Mouse (Mus musculus): ENCODE results near the gene Cacna2d2. TPM values are rescaled to one million over a fixed set of nuclear protein-coding genes. Genes with fewer than 3 reads are reported as not detected.

Cacna2d2 gene
- polyA plus RNA-seq (2016; fragmentation: Nextera tagmentation; extraction: Ambion mirVana) = 3.3 and 3.4 TPM in 2 replicates

- H3K27me3 ChIP-seq = peaks cover 86% of the 10 kb centered on the region
- ATAC-seq (ENCODE audit: low FRiP score) = peak; percentile 76
- peaks cover 41% of the 10 kb centered on the region for H3K4me1 ChIP-seq
- H3K9me3 ChIP-seq = no peaks in the 10 kb centered on the region
- H3K9ac ChIP-seq = peak within 1 kb of the TSS; percentile 84
- H3K27ac ChIP-seq = peak within 1 kb of the TSS; percentile 70
- H3K4me2 ChIP-seq = peak within 1 kb of the TSS; percentile 98
- peak within 1 kb of the TSS; percentile 83 for H3K4me3 ChIP-seq (replicated peaks)
- 2% methylated on average over 38 of the region's 54 CpGs for WGBS
- H3K36me3 ChIP-seq (replicated peaks) = no peaks in the 10 kb centered on the region
Observed at GRCm38 (mm10) chr9:107399491-107399971, at the start of gene Cacna2d2. TSS of gene Cacna2d2 (plus strand) at chr9:107399612.

- Histone ChIP-seq H3K9ac (0 out of 2 replicates have a peak overlapping the region, but pooled peaks have one; percentile 17), H3K4me1 (no peaks in the 10 kb centered on the region), H3K27me3 (peaks cover 43% of the 10 kb centered on the region), H3K36me3 (replicated peaks) (no peaks in the 10 kb centered on the region), H3K9me3 (no peaks in the 10 kb centered on the region), H3K27ac (no peak overlapping the region), H3K4me2 (no peak overlapping the region), H3K4me3 (replicated peaks) (no peak overlapping the region)
- 94% methylated on average over 1 of the region's 1 CpGs for WGBS
- ATAC-seq (ENCODE audit: low FRiP score) = no peak
Observed at GRCm38 (mm10) chr9:107354826-107355225, 44.6 kb upstream of the Cacna2d2 start.

- ATAC-seq (ENCODE audit: low FRiP score) = no peak
- 44% methylated on average over 7 of the region's 7 CpGs for WGBS
- H3K9me3 ChIP-seq = no peaks in the 10 kb centered on the region
Observed at GRCm38 (mm10) chr9:107355870-107356765, 43.3 kb upstream of the Cacna2d2 start.

GRCm38 (mm10) chr9:107357651-107358050 is 41.8 kb upstream of the Cacna2d2 start:
- no peaks in the 10 kb centered on the region for H3K36me3 ChIP-seq (replicated peaks)
- WGBS = 27% methylated on average over 5 of the region's 5 CpGs
- H3K27me3 ChIP-seq = peaks cover 33% of the 10 kb centered on the region
- H3K4me1 ChIP-seq = peaks cover 11% of the 10 kb centered on the region
- no peaks in the 10 kb centered on the region for H3K9me3 ChIP-seq
- H3K9ac ChIP-seq = no peak overlapping the region
- no peak overlapping the region for H3K4me2 ChIP-seq
- no peak overlapping the region for H3K4me3 ChIP-seq (replicated peaks)
- H3K27ac ChIP-seq = no peak overlapping the region
- ATAC-seq (ENCODE audit: low FRiP score) = peak; percentile 42; the same call in 1 of the 2 replicates

More at GRCm38 (mm10) chr9:107355870-107356765, 43.3 kb upstream of the Cacna2d2 start:
- H3K9ac ChIP-seq = no peak overlapping the region
- no peak overlapping the region for H3K27ac ChIP-seq
- no peak overlapping the region for H3K4me3 ChIP-seq (replicated peaks)
- no peak overlapping the region for H3K4me2 ChIP-seq
- no peaks in the 10 kb centered on the region for H3K36me3 ChIP-seq (replicated peaks)
- H3K4me1 ChIP-seq = peaks cover 7% of the 10 kb centered on the region
- peaks cover 43% of the 10 kb centered on the region for H3K27me3 ChIP-seq

- Histone ChIP-seq H3K27me3 (peaks cover 23% of the 10 kb centered on the region), H3K4me1 (peaks cover 11% of the 10 kb centered on the region), H3K9ac (no peak overlapping the region), H3K9me3 (no peaks in the 10 kb centered on the region), H3K27ac (no peak overlapping the region), H3K4me2 (no peak overlapping the region), H3K36me3 (replicated peaks) (no peaks in the 10 kb centered on the region), H3K4me3 (replicated peaks) (no peak overlapping the region)
- no peak for ATAC-seq (ENCODE audit: low FRiP score)
- WGBS = 25% methylated on average over 3 of the region's 3 CpGs
Observed at GRCm38 (mm10) chr9:107360989-107361388, 38.4 kb upstream of the Cacna2d2 start.

- 14% methylated on average over 3 of the region's 3 CpGs for WGBS
- Histone ChIP-seq H3K27me3 (peaks cover 30% of the 10 kb centered on the region), H3K4me3 (replicated peaks) (no peak overlapping the region), H3K9ac (no peak overlapping the region), H3K9me3 (no peaks in the 10 kb centered on the region), H3K36me3 (replicated peaks) (no peaks in the 10 kb centered on the region), H3K4me1 (peaks cover 9% of the 10 kb centered on the region; the same call in 1 of the 2 replicates), H3K27ac (no peak overlapping the region), H3K4me2 (no peak overlapping the region)
- peak; percentile 64; the same call in 1 of the 2 replicates for ATAC-seq (ENCODE audit: low FRiP score)
Observed at GRCm38 (mm10) chr9:107366644-107367043, 32.8 kb upstream of the Cacna2d2 start.

GRCm38 (mm10) chr9:107368302-107368701 is 31.1 kb upstream of the Cacna2d2 start:
- Histone ChIP-seq H3K36me3 (replicated peaks) (no peaks in the 10 kb centered on the region), H3K27me3 (peaks cover 36% of the 10 kb centered on the region), H3K9ac (no peak overlapping the region), H3K4me2 (no peak overlapping the region), H3K9me3 (no peaks in the 10 kb centered on the region), H3K4me3 (replicated peaks) (no peak overlapping the region), H3K27ac (no peak overlapping the region), H3K4me1 (peaks cover 15% of the 10 kb centered on the region; the same call in 1 of the 2 replicates)
- no peak for ATAC-seq (ENCODE audit: low FRiP score)
- WGBS = 83% methylated on average over 1 of the region's 1 CpGs

GRCm38 (mm10) chr9:107369270-107370105 is 29.9 kb upstream of the Cacna2d2 start:
- Histone ChIP-seq H3K9ac (no peak overlapping the region), H3K4me2 (no peak overlapping the region), H3K27me3 (peaks cover 45% of the 10 kb centered on the region), H3K4me1 (peaks cover 15% of the 10 kb centered on the region), H3K9me3 (no peaks in the 10 kb centered on the region), H3K4me3 (replicated peaks) (no peak overlapping the region), H3K27ac (0 out of 2 replicates have a peak overlapping the region, but pooled peaks have one; percentile 3), H3K36me3 (replicated peaks) (no peaks in the 10 kb centered on the region)
- WGBS = 43% methylated on average over 10 of the region's 10 CpGs
- ATAC-seq (ENCODE audit: low FRiP score) = no peak

GRCm38 (mm10) chr9:107370106-107370463 is 29.3 kb upstream of the Cacna2d2 start:
- ATAC-seq (ENCODE audit: low FRiP score) = no peak
- peaks cover 48% of the 10 kb centered on the region for H3K27me3 ChIP-seq
- H3K4me3 ChIP-seq (replicated peaks) = no peak overlapping the region
- no peaks in the 10 kb centered on the region for H3K36me3 ChIP-seq (replicated peaks)
- H3K9me3 ChIP-seq = no peaks in the 10 kb centered on the region
- no peak overlapping the region for H3K27ac ChIP-seq
- H3K4me2 ChIP-seq = no peak overlapping the region
- H3K4me1 ChIP-seq = peaks cover 20% of the 10 kb centered on the region
- WGBS = 16% methylated on average over 4 of the region's 4 CpGs
- no peak overlapping the region for H3K9ac ChIP-seq

- Histone ChIP-seq H3K4me3 (replicated peaks) (no peak overlapping the region), H3K27me3 (peaks cover 69% of the 10 kb centered on the region), H3K36me3 (replicated peaks) (no peaks in the 10 kb centered on the region), H3K27ac (no peak overlapping the region), H3K9ac (no peak overlapping the region), H3K4me1 (peaks cover 26% of the 10 kb centered on the region), H3K9me3 (no peaks in the 10 kb centered on the region), H3K4me2 (no peak overlapping the region)
- ATAC-seq (ENCODE audit: low FRiP score) = no peak
- 60% methylated on average over 4 of the region's 4 CpGs for WGBS
Observed at GRCm38 (mm10) chr9:107372441-107372840, 27.0 kb upstream of the Cacna2d2 start.

GRCm38 (mm10) chr9:107374623-107375022 is 24.8 kb upstream of the Cacna2d2 start:
- Histone ChIP-seq H3K36me3 (replicated peaks) (no peaks in the 10 kb centered on the region), H3K4me1 (peaks cover 37% of the 10 kb centered on the region), H3K27ac (no peak overlapping the region), H3K4me2 (no peak overlapping the region), H3K4me3 (replicated peaks) (no peak overlapping the region), H3K27me3 (peaks cover 77% of the 10 kb centered on the region), H3K9me3 (no peaks in the 10 kb centered on the region), H3K9ac (no peak overlapping the region)
- WGBS = 8% methylated on average over 8 of the region's 8 CpGs
- ATAC-seq (ENCODE audit: low FRiP score) = no peak

- H3K27me3 ChIP-seq = peaks cover 80% of the 10 kb centered on the region
- no peaks in the 10 kb centered on the region for H3K9me3 ChIP-seq
- H3K4me3 ChIP-seq (replicated peaks) = no peak overlapping the region
- WGBS = 17% methylated on average over 5 of the region's 5 CpGs
- no peak overlapping the region for H3K4me2 ChIP-seq
- H3K9ac ChIP-seq = no peak overlapping the region
- H3K36me3 ChIP-seq (replicated peaks) = no peaks in the 10 kb centered on the region
- H3K27ac ChIP-seq = no peak overlapping the region
- no peak for ATAC-seq (ENCODE audit: low FRiP score)
- H3K4me1 ChIP-seq = peaks cover 34% of the 10 kb centered on the region
Observed at GRCm38 (mm10) chr9:107375451-107375850, 24.0 kb upstream of the Cacna2d2 start.

All from forebrain, embryonic 12.5 days (tissue).